Mouse (Mus musculus): Measurements from ENCODE around the gene Alk.

GRCm38 (mm10) chr17:71991260-71991659 is 613.2 kb downstream of the Alk start:
- TF ChIP-seq CTCF (IDR thresholded peaks at IDR 0.05; ENCODE audit: borderline replicate concordance, control insufficient read depth, extremely low read depth, insufficient read depth, low read length, poor library complexity): no peak
- no peak for TF ChIP-seq POLR2A (IDR thresholded peaks at IDR 0.05; ENCODE audit: control insufficient read depth, extremely low read depth, insufficient read depth, low read length, poor library complexity)

All from thymus, adult 2 months (tissue).